Mouse (Mus musculus) macrophage (primary cell): Measurements from ENCODE around the gene Pou1f1. TPM values are rescaled to one million over a fixed set of nuclear protein-coding genes. Genes with fewer than 3 reads are reported as not detected.

Experiments used
- H3K27ac ChIP-seq: fragments of 350-480 bp; formaldehyde crosslinking; 2 replicates; pipeline ENCODE4 v1.9.0; 2021
- H3K36me3 ChIP-seq: fragments of 350-480 bp; formaldehyde crosslinking; 2 replicates; pipeline ENCODE4 v1.9.0; 2021; ENCODE audit errors: inconsistent target
- H3K4me3 ChIP-seq: fragments of 350-480 bp; formaldehyde crosslinking; 2 replicates; pipeline ENCODE4 v1.9.0; 2021; ENCODE audit errors: inconsistent target
- H3K79me2 ChIP-seq: fragments of 350-480 bp; formaldehyde crosslinking; 2 replicates; pipeline ENCODE4 v1.9.0; 2021; ENCODE audit errors: inconsistent target
- WGBS: methylation state at CpG from one replicate; pipeline ENCODE4 v1.1.7; 2026; ENCODE audit warnings: inconsistent platforms; ENCODE audit not compliant: missing documents; 5-methylcytosine and 5-hydroxymethylcytosine counted together
- polyA plus RNA-seq: library from polyadenylated mRNA; stranded (reverse); fragments of 250-400 nt; gene quantifications from 3 replicates; pipeline ENCODE4 v1.2.4, GENCODE M21; 2018; ENCODE audit warnings: inconsistent platforms

The Pou1f1 gene
- polyA plus RNA-seq, 1 experiment from 2014 or later, result not detected

GRCm38 (mm10) chr16:65554267-65554666 is 34.0 kb downstream of the Pou1f1 start:
- Histone ChIP-seq H3K36me3 (no peaks in the 10 kb centered on the region), H3K4me3 (no peak overlapping the region), H3K79me2 (peaks cover 88% of the 10 kb centered on the region), H3K27ac (no peak overlapping the region)
- WGBS, result 80% methylated on average over 5 of the region's 5 CpGs

GRCm38 (mm10) chr16:65557369-65557768 is 37.1 kb downstream of the Pou1f1 start:
- Histone ChIP-seq H3K4me3 (no peak overlapping the region), H3K27ac (no peak overlapping the region), H3K79me2 (peaks cover 99% of the 10 kb centered on the region), H3K36me3 (no peaks in the 10 kb centered on the region)
- WGBS, result 100% methylated on average over 5 of the region's 5 CpGs

- no peaks in the 10 kb centered on the region for H3K36me3 ChIP-seq
- H3K27ac ChIP-seq, result no peak overlapping the region
- no peak overlapping the region for H3K4me3 ChIP-seq
- WGBS, result 89% methylated on average over 2 of the region's 2 CpGs
- peaks cover 78% of the 10 kb centered on the region for H3K79me2 ChIP-seq
Observed at GRCm38 (mm10) chr16:65559591-65559990, 39.3 kb downstream of the Pou1f1 start.

GRCm38 (mm10) chr16:65560996-65561962 is 41.0 kb downstream of the Pou1f1 start:
- peak overlapping the region; percentile 81 for H3K4me3 ChIP-seq
- H3K27ac ChIP-seq, result no peak overlapping the region
- peaks cover 61% of the 10 kb centered on the region for H3K79me2 ChIP-seq
- H3K36me3 ChIP-seq, result no peaks in the 10 kb centered on the region
- WGBS, result 5% methylated on average over 8 of the region's 8 CpGs

GRCm38 (mm10) chr16:65561963-65562863 is 41.9 kb downstream of the Pou1f1 start, which contains the start of gene Chmp2b:
Chmp2b (minus strand) TSS chr16:65562726.
- peak within 1 kb of the TSS; percentile 81 for H3K4me3 ChIP-seq
- 0 out of 2 replicates have a peak within 1 kb of the TSS, but pooled peaks have one; percentile 10 for H3K27ac ChIP-seq
- peaks cover 52% of the 10 kb centered on the region for H3K79me2 ChIP-seq
- WGBS, result 1% methylated on average over 67 of the region's 69 CpGs
- H3K36me3 ChIP-seq, result no peaks in the 10 kb centered on the region

- 4% methylated on average over 10 of the region's 10 CpGs for WGBS
- Histone ChIP-seq H3K79me2 (peaks cover 45% of the 10 kb centered on the region), H3K4me3 (peak overlapping the region; percentile 81), H3K36me3 (no peaks in the 10 kb centered on the region), H3K27ac (0 out of 2 replicates have a peak overlapping the region, but pooled peaks have one; percentile 10)
Observed at GRCm38 (mm10) chr16:65562864-65563206, 42.5 kb downstream of the Pou1f1 start.

- Histone ChIP-seq H3K27ac (no peak overlapping the region), H3K36me3 (no peaks in the 10 kb centered on the region), H3K79me2 (peaks cover 31% of the 10 kb centered on the region), H3K4me3 (no peak overlapping the region)
- WGBS, result 97% methylated on average over 8 of the region's 8 CpGs
Observed at GRCm38 (mm10) chr16:65564306-65564705, 44.0 kb downstream of the Pou1f1 start.

- Histone ChIP-seq H3K27ac (no peak overlapping the region), H3K36me3 (no peaks in the 10 kb centered on the region), H3K79me2 (peaks cover 25% of the 10 kb centered on the region), H3K4me3 (no peak overlapping the region)
- WGBS, result 100% methylated on average over 1 of the region's 1 CpGs
Observed at GRCm38 (mm10) chr16:65564951-65565350, 44.6 kb downstream of the Pou1f1 start.

GRCm38 (mm10) chr16:65568853-65569252 is 48.5 kb downstream of the Pou1f1 start:
- Histone ChIP-seq H3K27ac (no peak overlapping the region), H3K4me3 (no peak overlapping the region), H3K79me2 (no peaks in the 10 kb centered on the region), H3K36me3 (no peaks in the 10 kb centered on the region)
- 74% methylated on average over 4 of the region's 4 CpGs for WGBS

- no peak overlapping the region for H3K27ac ChIP-seq
- WGBS, result 31% methylated on average over 6 of the region's 6 CpGs
Observed at GRCm38 (mm10) chr16:65577298-65578029, 57.2 kb downstream of the Pou1f1 start.

More at GRCm38 (mm10) chr16:65577298-65578029, 57.2 kb downstream of the Pou1f1 start:
- Histone ChIP-seq H3K79me2 (no peaks in the 10 kb centered on the region), H3K36me3 (no peaks in the 10 kb centered on the region), H3K4me3 (no peak overlapping the region)

Other genes with a start within 250 kb of the Pou1f1 start
- 60.6 to 70.3 TPM (median 69.2 TPM) in 3 replicates for gene Chmp2b, start 42.2 kb downstream of the Pou1f1 start, polyA plus RNA-seq